Mouse (Mus musculus) embryonic fibroblast, embryonic 13.5 days (primary cell): ENCODE data around the gene Tpcn1.

ENCODE experiments used
- CTCF ChIP-seq: IDR thresholded peaks from 2 replicates; pipeline ENCODE4 v1.5.1; 2011; ENCODE audit warnings: mild to moderate bottlenecking, control low read depth, low read length, moderate library complexity, borderline replicate concordance; ENCODE audit not compliant: insufficient read depth
- POLR2A ChIP-seq: IDR thresholded peaks from 2 replicates; pipeline ENCODE4 v1.6.1; 2011; ENCODE audit warnings: low read depth, mild to moderate bottlenecking, control low read depth, low read length, moderate library complexity

- TF ChIP-seq CTCF (no peak), POLR2A (no peak)
These were observed 36.0 kb upstream of the Tpcn1 start for GRCm38 (mm10) chr5:120624427-120624826.
